Mouse (Mus musculus) liver, embryonic 12.5 days (tissue): Measurements from ENCODE around the gene E2f1. TPM values are rescaled to one million over a fixed set of nuclear protein-coding genes. Genes with fewer than 3 reads are reported as not detected.

Experiments
- ATAC-seq: fragments of 200-750 bp; cut with Nextera tagmentation; 2 replicates; pipeline ENCODE4 v1.8.0; 2017; ENCODE audit warnings: moderate number of reproducible peaks, mild to moderate bottlenecking, moderate library complexity
- H3K27ac ChIP-seq: fragments of 300-500 bp; sonication (generic); 2 replicates; pipeline ENCODE4 v1.5.1; 2016; ENCODE audit warnings: mild to moderate bottlenecking
- H3K27me3 ChIP-seq: fragments of 300-500 bp; sonication (generic); replicated peaks from 2 replicates; pipeline ENCODE4 v1.6.1; 2016; ENCODE audit warnings: mild to moderate bottlenecking, moderate library complexity
- H3K36me3 ChIP-seq: fragments of 300-500 bp; sonication (generic); 2 replicates; pipeline ENCODE4 v1.6.1; 2016; ENCODE audit warnings: mild to moderate bottlenecking, moderate library complexity
- H3K4me1 ChIP-seq: fragments of 300-500 bp; sonication (generic); 2 replicates; pipeline ENCODE4 v1.6.1; 2016
- H3K4me2 ChIP-seq: fragments of 300-500 bp; sonication (generic); 2 replicates; pipeline ENCODE4 v1.6.1; 2016; ENCODE audit warnings: mild to moderate bottlenecking, moderate library complexity
- H3K4me3 ChIP-seq: fragments of 300-500 bp; sonication (generic); 2 replicates; pipeline ENCODE4 v1.5.1; 2016; ENCODE audit warnings: mild to moderate bottlenecking, moderate library complexity
- H3K9ac ChIP-seq: fragments of 300-500 bp; sonication (generic); 2 replicates; pipeline ENCODE4 v1.6.1; 2016; ENCODE audit warnings: mild to moderate bottlenecking, moderate library complexity
- H3K9me3 ChIP-seq: fragments of 300-500 bp; sonication (generic); replicated peaks from 2 replicates; pipeline ENCODE4 v1.6.1; 2016; ENCODE audit warnings: mild to moderate bottlenecking, moderate library complexity
- WGBS: fragments of 180-500 bp; shearing (Covaris S2); methylation state at CpG from one replicate; pipeline ENCODE4 v1.1.7; 2016; ENCODE audit not compliant: insufficient replicate concordance; 5-methylcytosine and 5-hydroxymethylcytosine counted together
- polyA plus RNA-seq: library from polyadenylated mRNA; unstranded; fragments of >200 nt; fragmentation: Nextera tagmentation; extraction: Ambion mirVana; gene quantifications from 2 replicates; pipeline ENCODE4 v1.2.1, GENCODE M21; 2016

E2f1 gene
- polyA plus RNA-seq, 1 experiment from 2014 or later, result 27.4 TPM

DNA sequence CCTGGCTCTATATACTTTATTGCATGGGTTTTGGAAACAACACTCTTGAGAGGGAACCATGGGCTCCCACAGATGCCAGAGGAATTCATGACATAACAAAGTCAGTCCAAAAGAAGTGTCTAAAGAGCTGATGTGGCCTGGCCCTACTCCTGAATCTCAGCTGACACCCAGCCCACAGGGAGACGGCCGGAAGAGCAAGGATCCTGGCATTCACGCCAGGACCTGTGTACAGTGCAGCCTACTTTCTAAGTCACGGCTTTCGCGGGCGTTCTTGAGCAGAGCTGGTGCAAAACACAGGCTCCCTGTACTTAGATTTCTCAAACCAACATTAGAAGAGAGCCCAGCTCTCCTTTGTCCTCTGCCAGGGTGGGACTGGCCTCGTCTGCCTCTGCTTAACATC is 10.9 kb upstream of the E2f1 start:
- Histone ChIP-seq H3K27me3 (0 out of 2 replicates have a peak, but pooled peaks cover 4% of the 10 kb centered on the region), H3K36me3 (no peaks in the 10 kb centered on the region), H3K9ac (no peak overlapping the region), H3K9me3 (no peaks in the 10 kb centered on the region), H3K4me3 (no peak overlapping the region), H3K27ac (no peak overlapping the region), H3K4me2 (no peak overlapping the region), H3K4me1 (peaks cover 33% of the 10 kb centered on the region)
- ATAC-seq, result no peak
- 84% methylated on average over 8 of the region's 8 CpGs for WGBS

DNA sequence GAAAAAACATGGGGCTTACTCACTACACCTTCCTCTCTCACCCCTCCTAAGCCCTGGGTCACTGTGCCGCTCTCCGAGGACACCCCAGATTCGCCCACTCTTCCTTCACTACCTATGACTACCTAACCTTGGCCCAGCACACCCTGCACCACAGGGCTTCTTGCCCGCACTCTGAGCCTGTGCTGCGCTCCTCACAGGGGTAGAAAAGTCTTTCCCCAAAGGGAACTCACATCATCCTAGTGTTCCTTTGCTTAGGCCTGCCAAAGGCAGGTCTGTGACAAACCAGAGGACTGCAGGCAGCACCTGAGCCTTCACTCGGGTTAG is 8.0 kb upstream of the E2f1 start:
- no peak for ATAC-seq
- Histone ChIP-seq H3K9me3 (no peaks in the 10 kb centered on the region), H3K36me3 (no peaks in the 10 kb centered on the region), H3K4me1 (peaks cover 9% of the 10 kb centered on the region; the same call in 1 of the 2 replicates), H3K27me3 (no peaks in the 10 kb centered on the region), H3K27ac (no peak overlapping the region), H3K9ac (no peak overlapping the region), H3K4me3 (no peak overlapping the region), H3K4me2 (no peak overlapping the region)
- 81% methylated on average over 6 of the region's 6 CpGs for WGBS

DNA sequence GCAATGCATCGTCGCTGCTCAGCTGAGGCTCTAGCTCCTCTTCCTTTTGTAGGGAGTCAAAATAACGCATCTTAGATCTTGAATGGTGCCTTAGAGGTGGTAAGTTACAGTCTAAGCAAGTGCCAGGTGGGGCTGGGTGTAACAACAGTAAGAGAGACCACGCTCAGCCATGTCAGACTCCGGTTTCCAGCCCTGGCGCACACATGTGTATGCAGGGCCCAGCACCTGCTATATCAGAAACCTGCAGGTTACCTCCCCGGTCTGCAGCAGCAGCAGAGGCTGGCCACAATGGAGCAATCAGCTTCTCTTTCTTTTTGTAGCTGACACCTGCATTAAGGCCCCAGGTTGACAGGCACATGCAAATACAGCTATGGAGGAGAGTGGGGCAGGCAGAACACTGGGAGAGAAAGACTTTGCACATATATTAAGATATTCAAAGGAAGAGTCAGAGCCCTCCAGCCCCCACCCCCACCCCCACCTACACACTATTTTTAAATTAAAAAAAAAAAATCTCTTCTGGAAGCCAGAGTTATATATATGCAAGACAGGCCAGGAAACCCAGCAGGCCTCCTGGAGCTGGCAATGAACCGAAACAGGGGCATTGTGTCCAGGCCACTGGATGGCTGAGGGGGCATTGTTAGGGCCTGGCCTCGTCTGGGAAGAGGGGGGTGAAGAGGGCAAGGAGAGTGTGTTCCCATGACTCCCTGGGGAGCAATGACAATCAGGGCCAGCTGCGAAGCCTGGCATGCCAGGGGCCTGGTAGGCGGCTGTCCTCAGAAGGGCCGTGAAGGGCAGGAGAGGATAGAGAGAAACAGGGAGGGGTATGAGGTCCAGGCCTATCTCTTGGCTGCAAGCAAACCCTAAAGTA is 7.4 kb upstream of the E2f1 start:
- Histone ChIP-seq H3K27ac (no peak overlapping the region), H3K9me3 (no peaks in the 10 kb centered on the region), H3K4me3 (no peak overlapping the region), H3K36me3 (no peaks in the 10 kb centered on the region), H3K4me1 (0 out of 2 replicates have a peak, but pooled peaks cover 5% of the 10 kb centered on the region), H3K4me2 (no peak overlapping the region), H3K27me3 (no peaks in the 10 kb centered on the region), H3K9ac (no peak overlapping the region)
- no peak for ATAC-seq
- 66% methylated on average over 12 of the region's 12 CpGs for WGBS

DNA sequence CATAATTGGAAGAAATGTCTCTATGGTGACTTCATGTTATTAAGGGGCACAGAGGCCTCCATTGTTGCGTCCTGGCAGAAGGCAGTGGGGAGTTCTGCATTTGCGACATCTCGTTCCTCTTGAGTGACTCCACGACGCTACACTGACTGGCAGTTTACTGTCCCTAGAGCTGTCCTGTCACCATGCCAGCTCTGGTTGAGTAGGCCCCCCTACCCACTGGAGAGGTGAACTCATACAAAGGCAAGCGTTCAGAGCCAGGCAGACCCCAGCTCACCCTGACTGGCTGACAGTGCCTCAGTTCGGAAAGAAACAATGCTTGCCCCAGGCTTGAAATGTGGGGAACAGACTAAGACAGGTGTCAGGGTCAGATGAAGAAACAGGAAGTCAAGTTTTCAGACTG is 4.6 kb upstream of the E2f1 start:
- WGBS, result 51% methylated on average over 7 of the region's 7 CpGs
- no peak for ATAC-seq
- H3K36me3 ChIP-seq, result no peaks in the 10 kb centered on the region
- no peak overlapping the region for H3K4me2 ChIP-seq
- no peaks in the 10 kb centered on the region for H3K9me3 ChIP-seq
- H3K27me3 ChIP-seq, result no peaks in the 10 kb centered on the region
- H3K9ac ChIP-seq, result no peak overlapping the region
- no peak overlapping the region for H3K27ac ChIP-seq
- H3K4me3 ChIP-seq, result no peak overlapping the region
- peaks cover 23% of the 10 kb centered on the region for H3K4me1 ChIP-seq

DNA sequence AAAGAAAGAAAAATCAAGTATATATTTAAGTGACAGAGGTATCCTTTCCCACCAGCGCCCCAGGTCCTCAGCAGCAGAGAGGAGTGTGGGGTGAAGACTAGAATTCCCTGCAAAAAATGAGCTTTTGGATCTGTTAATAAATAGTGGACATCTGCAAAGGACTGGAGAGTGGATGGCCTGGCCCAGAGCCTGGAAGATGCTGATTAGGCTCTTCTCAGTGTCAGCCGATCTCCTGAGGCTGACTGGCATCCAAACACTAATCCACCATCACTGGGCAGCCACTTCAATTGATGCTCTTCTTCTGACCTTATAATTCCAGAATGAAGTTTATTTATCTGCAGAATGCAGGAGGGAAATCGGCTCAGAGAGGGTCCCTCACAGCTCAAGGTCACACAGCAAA is 3.3 kb upstream of the E2f1 start:
- H3K27me3 ChIP-seq, result no peaks in the 10 kb centered on the region
- H3K9me3 ChIP-seq, result no peaks in the 10 kb centered on the region
- peaks cover 34% of the 10 kb centered on the region for H3K4me1 ChIP-seq
- H3K4me2 ChIP-seq, result no peak overlapping the region
- 73% methylated on average over 3 of the region's 3 CpGs for whole genome bisulfite sequencing
- H3K4me3 ChIP-seq, result no peak overlapping the region
- ATAC-seq, result no peak
- no peak overlapping the region for H3K9ac ChIP-seq
- no peak overlapping the region for H3K27ac ChIP-seq
- H3K36me3 ChIP-seq, result 0 out of 2 replicates have a peak, but pooled peaks cover under 1% of the 10 kb centered on the region

DNA sequence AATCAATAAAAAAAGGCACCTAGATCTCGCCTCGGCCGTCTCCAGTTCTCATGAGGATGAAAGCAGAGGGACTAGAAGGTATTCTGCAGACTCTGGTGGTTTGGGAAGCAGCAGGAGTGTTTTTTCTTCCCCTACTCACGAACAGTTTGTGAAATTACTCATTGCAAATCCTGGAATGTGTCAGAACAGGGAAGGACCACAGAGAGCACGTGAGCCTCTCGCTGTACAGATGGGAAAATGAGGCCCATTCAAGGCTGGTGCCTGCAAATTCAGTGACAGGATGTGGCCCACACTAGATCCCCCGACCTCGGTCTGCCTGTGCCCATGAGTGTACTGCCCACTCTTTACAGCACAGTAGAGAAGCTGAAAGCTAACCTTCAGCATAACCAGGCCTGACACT is 2.3 kb upstream of the E2f1 start:
- H3K4me2 ChIP-seq, result no peak overlapping the region
- H3K4me1 ChIP-seq, result peaks cover 44% of the 10 kb centered on the region
- H3K36me3 ChIP-seq, result 0 out of 2 replicates have a peak, but pooled peaks cover 4% of the 10 kb centered on the region
- H3K9me3 ChIP-seq, result no peaks in the 10 kb centered on the region
- H3K4me3 ChIP-seq, result no peak overlapping the region
- H3K27me3 ChIP-seq, result no peaks in the 10 kb centered on the region
- 65% methylated on average over 8 of the region's 8 CpGs for WGBS
- no peak overlapping the region for H3K9ac ChIP-seq
- no peak for ATAC-seq
- H3K27ac ChIP-seq, result no peak overlapping the region

DNA sequence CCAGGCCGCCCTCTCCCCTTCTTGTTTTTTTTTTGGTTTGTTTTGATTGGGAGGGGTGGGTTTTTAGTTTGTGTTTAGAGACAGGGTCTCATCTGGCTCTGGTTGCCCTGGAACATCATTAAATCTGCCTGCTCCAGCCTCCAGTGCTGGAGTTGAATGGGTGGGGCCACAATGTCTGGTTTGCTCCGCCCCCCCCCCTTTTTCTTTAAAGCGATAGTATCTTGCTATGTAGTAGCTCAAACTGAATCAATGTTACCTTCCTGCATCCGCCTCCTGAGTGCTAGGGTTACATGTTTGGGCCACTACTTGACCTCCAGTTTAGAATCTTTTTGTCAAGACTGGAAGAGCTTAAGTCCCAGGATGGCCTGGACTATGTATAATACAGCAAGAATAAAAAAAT is 1.6 kb upstream of the E2f1 start:
- Histone ChIP-seq H3K27ac (0 out of 2 replicates have a peak overlapping the region, but pooled peaks have one; percentile 62), H3K36me3 (peaks cover 4% of the 10 kb centered on the region; the same call in 1 of the 2 replicates), H3K27me3 (no peaks in the 10 kb centered on the region), H3K4me3 (no peak overlapping the region), H3K4me1 (peaks cover 48% of the 10 kb centered on the region), H3K9ac (peak overlapping the region; percentile 68; the same call in 1 of the 2 replicates), H3K4me2 (peak overlapping the region; percentile 81; the same call in 1 of the 2 replicates), H3K9me3 (no peaks in the 10 kb centered on the region)
- ATAC-seq, result no peak
- 46% methylated on average over 4 of the region's 4 CpGs for WGBS

DNA sequence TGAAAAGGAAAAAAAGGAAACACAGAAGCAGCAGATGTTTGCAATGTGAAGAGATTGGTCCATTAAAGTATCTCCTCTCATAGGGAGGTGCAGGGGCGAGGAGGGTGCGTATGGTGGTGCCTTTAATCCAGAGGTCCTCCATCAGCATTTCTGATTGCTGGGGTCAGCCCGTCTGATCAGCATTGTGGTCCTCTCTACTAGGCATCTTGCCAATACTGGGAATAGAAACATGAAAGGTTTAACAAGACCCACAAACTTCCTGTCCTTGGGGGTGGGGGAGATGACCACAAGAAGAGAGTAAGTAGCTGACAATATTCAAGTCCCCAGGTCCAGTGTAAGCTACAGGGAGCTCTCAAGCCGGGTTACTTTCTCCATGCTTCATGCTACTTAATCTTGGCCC is 974 bp upstream of the E2f1 start:
- Histone ChIP-seq H3K4me3 (peak overlapping the region; percentile 86), H3K27ac (peak overlapping the region; percentile 62), H3K4me1 (peaks cover 52% of the 10 kb centered on the region), H3K9me3 (no peaks in the 10 kb centered on the region), H3K9ac (peak overlapping the region; percentile 68), H3K27me3 (no peaks in the 10 kb centered on the region), H3K4me2 (peak overlapping the region; percentile 81), H3K36me3 (peaks cover 10% of the 10 kb centered on the region; the same call in 1 of the 2 replicates)
- no peak for ATAC-seq
- 35% methylated on average over 4 of the region's 4 CpGs for WGBS

DNA sequence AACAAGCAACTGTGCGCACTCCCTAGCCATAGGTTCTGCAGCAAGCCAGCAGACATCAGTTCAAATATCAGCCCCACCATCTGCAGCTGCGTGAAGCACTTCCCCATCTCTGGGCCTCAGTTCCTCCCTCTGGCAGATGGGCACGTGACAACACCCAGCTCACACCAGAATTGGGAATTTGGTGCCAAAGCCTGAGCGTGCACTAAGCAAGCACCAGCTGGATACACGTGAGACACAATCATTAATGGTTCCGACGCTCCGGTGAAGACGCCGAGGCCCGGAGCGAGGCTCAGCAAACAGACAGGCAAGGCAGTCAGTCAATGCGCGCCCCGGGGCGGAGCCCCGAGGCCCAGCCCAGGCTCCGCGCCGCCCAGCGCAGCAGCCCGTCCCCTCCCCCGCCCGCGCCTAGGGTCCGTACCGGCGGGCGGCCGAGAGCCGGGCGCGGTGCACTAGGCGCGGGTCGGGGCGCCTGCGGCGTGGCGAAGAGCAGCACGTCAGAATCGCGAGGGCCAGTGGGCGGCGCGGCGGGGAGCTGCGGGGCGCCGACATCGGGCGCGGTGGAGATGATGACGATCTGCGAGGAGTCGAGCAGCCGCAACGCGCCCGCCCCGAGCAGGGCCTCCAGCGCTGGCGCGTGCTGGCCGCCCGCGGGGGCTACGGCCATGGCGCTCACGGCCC is 482 bp downstream of the E2f1 start:
- peak overlapping the region; percentile 81 for H3K4me2 ChIP-seq
- H3K36me3 ChIP-seq, result peaks cover 24% of the 10 kb centered on the region
- ATAC-seq, result peak; percentile 80
- H3K27ac ChIP-seq, result peak overlapping the region; percentile 91
- H3K9ac ChIP-seq, result peak overlapping the region; percentile 87
- peaks cover 63% of the 10 kb centered on the region for H3K4me1 ChIP-seq
- under 1% methylated on average over 53 of the region's 70 CpGs for whole genome bisulfite sequencing
- peak overlapping the region; percentile 86 for H3K4me3 ChIP-seq
- H3K9me3 ChIP-seq, result no peaks in the 10 kb centered on the region
- no peaks in the 10 kb centered on the region for H3K27me3 ChIP-seq

DNA sequence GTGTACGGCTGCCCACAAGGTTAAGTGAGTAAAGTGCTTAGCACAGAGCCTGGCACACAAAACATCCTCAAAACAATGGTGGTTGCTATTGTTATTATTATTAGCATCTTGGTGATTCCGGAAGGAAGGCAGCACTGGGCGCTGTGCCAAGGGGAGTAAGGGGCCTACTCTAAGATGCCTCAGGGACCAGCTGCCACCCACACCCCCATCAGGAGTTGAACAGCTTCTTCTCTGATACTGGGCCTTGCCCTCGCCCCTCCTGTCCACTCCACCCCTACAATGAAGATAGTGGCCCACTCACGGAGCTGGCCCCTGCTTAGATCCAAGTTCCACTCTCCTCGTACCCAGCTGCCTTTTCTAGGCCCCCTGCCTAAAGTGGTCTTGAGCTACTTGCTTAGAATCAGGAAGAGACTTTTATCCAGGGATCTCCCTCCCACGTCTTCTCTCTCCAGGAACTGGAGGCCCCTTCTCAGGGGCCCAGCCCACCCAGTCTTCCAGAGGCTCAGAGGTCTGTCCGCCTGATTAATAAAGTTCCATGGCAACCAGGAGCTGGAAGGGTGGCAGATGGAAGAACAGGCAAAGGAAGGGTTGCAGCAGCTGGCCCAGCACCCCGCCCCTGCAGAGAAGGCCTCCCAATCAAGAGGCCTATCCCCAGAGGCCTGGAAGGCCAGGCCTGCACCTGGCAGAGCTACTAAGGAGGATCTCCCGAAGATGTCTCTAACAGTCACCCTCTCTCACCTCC is 1.2 kb downstream of the E2f1 start:
- peaks cover 31% of the 10 kb centered on the region for H3K36me3 ChIP-seq
- peak overlapping the region; percentile 81 for H3K4me2 ChIP-seq
- peak overlapping the region; percentile 91 for H3K27ac ChIP-seq
- no peaks in the 10 kb centered on the region for H3K9me3 ChIP-seq
- H3K4me1 ChIP-seq, result peaks cover 63% of the 10 kb centered on the region
- no peak for ATAC-seq
- H3K9ac ChIP-seq, result peak overlapping the region; percentile 87
- H3K27me3 ChIP-seq, result no peaks in the 10 kb centered on the region
- WGBS, result 17% methylated on average over 10 of the region's 10 CpGs
- peak overlapping the region; percentile 86 for H3K4me3 ChIP-seq

DNA sequence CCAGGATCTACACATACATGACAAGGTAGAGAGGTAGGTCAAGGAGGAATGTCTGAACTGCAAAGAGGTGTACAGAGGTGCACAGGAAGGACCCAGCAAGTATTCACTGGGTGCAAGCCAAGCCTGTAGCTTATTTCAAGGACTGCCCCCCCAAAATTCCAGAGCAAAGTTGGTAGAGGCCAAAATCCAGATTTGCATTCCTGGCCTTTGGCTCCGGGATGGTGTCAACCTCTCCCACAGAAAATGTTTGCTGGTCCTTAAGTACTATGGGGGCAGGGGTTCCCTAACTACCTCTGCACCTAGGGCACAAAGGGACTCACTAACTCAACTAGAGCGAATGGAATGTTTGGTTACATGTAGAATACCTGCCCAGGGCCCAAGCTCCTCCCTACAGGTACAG is 1.9 kb downstream of the E2f1 start:
- Histone ChIP-seq H3K4me1 (peaks cover 63% of the 10 kb centered on the region), H3K4me2 (peak overlapping the region; percentile 81), H3K36me3 (peaks cover 39% of the 10 kb centered on the region), H3K9ac (peak overlapping the region; percentile 87), H3K9me3 (no peaks in the 10 kb centered on the region), H3K4me3 (peak overlapping the region; percentile 86), H3K27me3 (no peaks in the 10 kb centered on the region), H3K27ac (peak overlapping the region; percentile 91)
- ATAC-seq, result no peak
- WGBS, result 64% methylated on average over 2 of the region's 2 CpGs
